Mouse (Mus musculus): ENCODE measurements at regions not wholly inside any gene's neighbourhood (a gene's known extent, or its start where the extent isn't known, plus 50 kb on each side); places are given as distances from the start of the nearest gene placed in this dataset.

DNA sequence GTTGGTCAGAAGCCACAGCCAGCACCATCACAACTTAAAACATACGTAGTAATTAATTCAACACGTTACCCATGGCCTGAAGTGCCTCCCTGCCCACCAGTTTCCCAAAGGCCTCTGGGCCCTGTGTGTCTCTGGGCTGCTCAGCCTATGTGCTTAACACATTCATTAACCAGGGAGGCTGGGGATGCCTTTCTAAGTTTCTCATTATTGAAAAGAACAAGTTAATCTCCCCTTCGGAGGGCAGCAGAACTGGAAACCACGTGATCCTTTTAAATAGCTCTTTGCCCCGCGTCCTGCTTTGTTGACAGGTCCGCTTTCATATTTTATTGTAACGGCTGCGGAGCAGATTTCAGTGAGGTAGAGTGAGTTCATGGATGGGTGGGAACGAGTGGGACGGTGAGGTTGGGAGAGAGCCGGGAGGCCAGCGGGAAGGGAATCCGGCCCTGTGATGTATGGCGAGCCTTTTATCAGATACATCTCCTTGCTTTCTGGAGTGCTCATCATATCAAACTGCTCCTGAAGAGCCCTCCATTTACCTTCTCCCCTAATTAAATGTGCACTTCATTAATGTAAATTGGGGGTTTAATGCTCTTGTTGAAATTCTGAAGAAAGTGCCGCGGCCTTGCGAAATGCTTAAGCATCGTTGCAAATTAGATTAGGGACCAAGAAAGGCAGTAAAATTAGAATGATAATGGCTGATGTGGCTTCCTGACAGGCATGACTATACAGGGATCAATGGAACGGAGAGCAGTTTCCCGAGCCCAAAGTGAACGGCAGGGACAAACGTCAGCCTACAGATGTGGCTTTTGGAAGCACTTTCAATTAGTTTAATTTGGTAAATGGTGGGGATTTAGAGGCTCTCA, 127.0 kb downstream of the Nkx6-1 start:
- Histone ChIP-seq H3K27ac (ENCODE audit: control insufficient read depth, insufficient read depth, low read length) (no peak overlapping the region), H3K36me3 (ENCODE audit: control insufficient read depth, insufficient read depth, low read length) (no peaks in the 10 kb centered on the region), H3K4me1 (replicated peaks; ENCODE audit: control insufficient read depth, insufficient read depth, low read length) (no peaks in the 10 kb centered on the region), H3K27me3 (ENCODE audit: control insufficient read depth, insufficient read depth, low read length) (no peaks in the 10 kb centered on the region), H3K4me3 (ENCODE audit: control insufficient read depth, insufficient read depth, low read length) (no peak overlapping the region)
- 34% methylated on average over 23 of the region's 23 CpGs for WGBS
- no peak for DNase-seq
- TF ChIP-seq POLR2A (IDR thresholded peaks at IDR 0.05; ENCODE audit: control insufficient read depth, extremely low read depth, insufficient read depth, low read length, poor library complexity) (no peak), CTCF (IDR thresholded peaks at IDR 0.05; ENCODE audit: borderline replicate concordance, control insufficient read depth, extremely low read depth, insufficient read depth, low read length, poor library complexity) (no peak)

DNA sequence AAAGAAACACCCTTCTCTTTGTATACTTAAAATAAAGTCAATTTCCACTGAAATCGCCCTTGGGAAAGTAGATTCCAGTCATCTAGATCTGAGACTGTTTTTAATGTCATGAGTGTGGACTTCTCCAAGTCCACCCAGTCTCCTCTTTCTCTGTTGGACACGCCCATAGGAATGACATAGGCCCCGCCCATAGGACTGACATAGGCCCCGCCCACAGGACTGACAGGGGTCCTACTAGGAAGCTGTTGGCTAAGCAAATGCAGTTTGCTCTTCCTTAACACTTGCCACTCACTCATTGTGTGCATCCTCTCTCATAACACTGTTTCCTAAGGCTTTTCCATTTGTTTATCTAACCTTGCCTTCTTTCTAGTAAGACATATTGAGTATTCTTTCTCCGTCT, 129.3 kb downstream of the Nkx6-1 start:
- Histone ChIP-seq H3K4me3 (ENCODE audit: control insufficient read depth, insufficient read depth, low read length) (no peak overlapping the region), H3K4me1 (replicated peaks; ENCODE audit: control insufficient read depth, insufficient read depth, low read length) (no peaks in the 10 kb centered on the region), H3K27ac (ENCODE audit: control insufficient read depth, insufficient read depth, low read length) (no peak overlapping the region), H3K27me3 (ENCODE audit: control insufficient read depth, insufficient read depth, low read length) (no peaks in the 10 kb centered on the region), H3K36me3 (ENCODE audit: control insufficient read depth, insufficient read depth, low read length) (no peaks in the 10 kb centered on the region)
- no peak for DNase-seq
- TF ChIP-seq POLR2A (IDR thresholded peaks at IDR 0.05; ENCODE audit: control insufficient read depth, extremely low read depth, insufficient read depth, low read length, poor library complexity) (no peak), CTCF (IDR thresholded peaks at IDR 0.05; ENCODE audit: borderline replicate concordance, control insufficient read depth, extremely low read depth, insufficient read depth, low read length, poor library complexity) (no peak)
- 70% methylated on average over 5 of the region's 5 CpGs for WGBS

DNA sequence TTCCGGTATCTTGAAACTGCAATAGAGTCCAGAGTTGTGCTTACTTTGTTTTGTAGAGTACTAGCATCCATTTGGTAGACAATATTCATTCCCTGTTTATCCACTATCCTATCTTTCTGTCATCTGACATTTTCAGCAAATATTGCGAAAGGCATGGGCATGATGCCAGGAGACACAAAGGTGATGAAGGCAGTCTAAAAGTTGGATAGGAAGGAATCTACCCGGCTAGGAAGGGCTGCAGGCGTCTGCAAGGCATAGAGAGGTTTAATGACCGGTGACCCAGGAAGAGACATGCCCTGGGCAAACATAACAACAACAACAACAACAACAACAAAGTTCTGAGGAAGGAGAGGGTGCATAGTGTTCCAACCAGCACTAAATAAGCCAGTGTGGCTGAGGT, 139.4 kb downstream of the Nkx6-1 start:
- Histone ChIP-seq H3K27ac (ENCODE audit: control insufficient read depth, insufficient read depth, low read length) (no peak overlapping the region), H3K27me3 (ENCODE audit: control insufficient read depth, insufficient read depth, low read length) (no peaks in the 10 kb centered on the region)
- WGBS = 83% methylated on average over 5 of the region's 5 CpGs

DNA sequence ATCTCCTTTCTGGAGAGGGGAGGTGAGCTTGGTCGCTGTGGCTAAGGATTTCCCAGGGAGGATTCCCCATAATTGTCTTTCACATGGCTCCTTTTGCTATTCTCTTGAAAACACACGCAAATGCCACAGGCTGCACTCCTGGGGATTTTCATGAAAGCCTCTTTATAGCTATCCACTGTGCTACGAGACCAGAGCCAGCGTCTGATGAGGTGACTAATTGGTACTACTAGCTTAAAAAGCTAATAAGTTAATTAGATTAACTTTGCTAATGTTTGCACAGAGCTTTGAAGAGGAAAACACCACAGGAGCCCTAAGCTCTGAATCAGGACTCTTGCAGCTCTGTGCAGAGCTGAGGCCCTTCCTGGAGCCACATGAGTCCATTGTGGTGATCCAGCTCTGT, 140.1 kb downstream of the Nkx6-1 start:
- H3K27ac ChIP-seq (ENCODE audit: control insufficient read depth, insufficient read depth, low read length) = no peak overlapping the region
- TF ChIP-seq CTCF (IDR thresholded peaks at IDR 0.05; ENCODE audit: borderline replicate concordance, control insufficient read depth, extremely low read depth, insufficient read depth, low read length, poor library complexity) (no peak), POLR2A (IDR thresholded peaks at IDR 0.05; ENCODE audit: control insufficient read depth, extremely low read depth, insufficient read depth, low read length, poor library complexity) (no peak)
- H3K4me3 ChIP-seq (ENCODE audit: control insufficient read depth, insufficient read depth, low read length) = no peak overlapping the region
- no peak for DNase-seq
- no peaks in the 10 kb centered on the region for H3K36me3 ChIP-seq (ENCODE audit: control insufficient read depth, insufficient read depth, low read length)
- H3K27me3 ChIP-seq (ENCODE audit: control insufficient read depth, insufficient read depth, low read length) = no peaks in the 10 kb centered on the region
- 64% methylated on average over 4 of the region's 4 CpGs for WGBS
- no peaks in the 10 kb centered on the region for H3K4me1 ChIP-seq (replicated peaks; ENCODE audit: control insufficient read depth, insufficient read depth, low read length)

More for the DNA sequence above, 139.4 kb downstream of the Nkx6-1 start:
- H3K36me3 ChIP-seq (ENCODE audit: control insufficient read depth, insufficient read depth, low read length) = no peaks in the 10 kb centered on the region
- DNase-seq = no peak
- TF ChIP-seq CTCF (IDR thresholded peaks at IDR 0.05; ENCODE audit: borderline replicate concordance, control insufficient read depth, extremely low read depth, insufficient read depth, low read length, poor library complexity) (no peak), POLR2A (IDR thresholded peaks at IDR 0.05; ENCODE audit: control insufficient read depth, extremely low read depth, insufficient read depth, low read length, poor library complexity) (no peak)
- no peaks in the 10 kb centered on the region for H3K4me1 ChIP-seq (replicated peaks; ENCODE audit: control insufficient read depth, insufficient read depth, low read length)
- no peak overlapping the region for H3K4me3 ChIP-seq (ENCODE audit: control insufficient read depth, insufficient read depth, low read length)

DNA sequence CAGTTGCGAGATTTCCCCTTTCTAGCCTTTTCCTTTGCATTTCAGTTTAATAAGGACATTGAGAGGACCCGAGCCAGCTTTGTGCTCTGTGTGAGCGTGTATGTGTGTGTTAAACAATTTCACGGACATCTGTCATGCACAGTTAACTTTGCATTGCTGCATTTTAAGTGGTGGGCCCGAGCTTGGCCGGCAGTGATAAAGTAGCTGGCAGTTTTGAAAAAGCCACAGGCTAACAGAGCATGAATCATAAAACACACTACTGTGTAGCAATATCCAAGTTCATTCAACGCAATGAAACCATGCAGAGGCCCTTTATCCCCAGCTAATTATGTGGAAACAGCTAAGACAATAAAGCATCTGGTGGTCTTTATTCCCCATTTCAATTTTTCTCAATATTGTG, 140.9 kb downstream of the Nkx6-1 start:
- WGBS = 25% methylated on average over 7 of the region's 7 CpGs
- H3K36me3 ChIP-seq (ENCODE audit: control insufficient read depth, insufficient read depth, low read length) = no peaks in the 10 kb centered on the region
- no peaks in the 10 kb centered on the region for H3K27me3 ChIP-seq (ENCODE audit: control insufficient read depth, insufficient read depth, low read length)
- H3K4me1 ChIP-seq (replicated peaks; ENCODE audit: control insufficient read depth, insufficient read depth, low read length) = no peaks in the 10 kb centered on the region
- no peak for DNase-seq
- H3K4me3 ChIP-seq (ENCODE audit: control insufficient read depth, insufficient read depth, low read length) = no peak overlapping the region
- H3K27ac ChIP-seq (ENCODE audit: control insufficient read depth, insufficient read depth, low read length) = no peak overlapping the region
- no peak for TF ChIP-seq CTCF (IDR thresholded peaks at IDR 0.05; ENCODE audit: borderline replicate concordance, control insufficient read depth, extremely low read depth, insufficient read depth, low read length, poor library complexity)
- no peak for TF ChIP-seq POLR2A (IDR thresholded peaks at IDR 0.05; ENCODE audit: control insufficient read depth, extremely low read depth, insufficient read depth, low read length, poor library complexity)

DNA sequence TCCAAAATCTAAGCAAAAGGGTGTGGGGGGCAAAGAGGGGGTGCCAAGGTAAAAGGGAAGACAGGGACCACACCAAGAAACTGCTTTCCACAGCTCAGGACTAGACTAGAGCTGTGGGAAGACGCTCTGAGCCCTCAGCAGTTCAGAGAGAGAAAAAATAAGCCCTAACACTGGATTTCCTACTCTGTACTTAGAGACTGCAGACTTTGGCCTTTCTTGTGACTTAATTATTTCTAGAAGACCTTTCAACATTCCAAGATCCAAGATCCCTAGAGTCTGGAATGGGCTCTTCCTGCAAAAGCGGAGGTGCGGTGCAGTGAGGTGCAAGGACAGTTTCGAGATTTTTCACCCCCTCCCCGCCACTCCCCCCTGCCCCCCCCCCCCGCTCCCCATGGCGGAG, 141.3 kb downstream of the Nkx6-1 start:
- H3K27ac ChIP-seq (ENCODE audit: control insufficient read depth, insufficient read depth, low read length) = no peak overlapping the region
- H3K4me3 ChIP-seq (ENCODE audit: control insufficient read depth, insufficient read depth, low read length) = no peak overlapping the region
- no peaks in the 10 kb centered on the region for H3K4me1 ChIP-seq (replicated peaks; ENCODE audit: control insufficient read depth, insufficient read depth, low read length)
- H3K27me3 ChIP-seq (ENCODE audit: control insufficient read depth, insufficient read depth, low read length) = no peaks in the 10 kb centered on the region
- no peak for DNase-seq
- TF ChIP-seq CTCF (IDR thresholded peaks at IDR 0.05; ENCODE audit: borderline replicate concordance, control insufficient read depth, extremely low read depth, insufficient read depth, low read length, poor library complexity) = no peak
- 38% methylated on average over 7 of the region's 7 CpGs for WGBS
- no peaks in the 10 kb centered on the region for H3K36me3 ChIP-seq (ENCODE audit: control insufficient read depth, insufficient read depth, low read length)
